Mouse (Mus musculus) CH12.LX (cell line): ENCODE results near the gene Dcaf15. TPM values are rescaled to one million over a fixed set of nuclear protein-coding genes. Genes with fewer than 3 reads are reported as not detected.

Experiments used
- DNase-seq: peaks from one replicate; pipeline ENCODE4 v3.0.0-alpha.2; 2013; ENCODE audit errors: extremely low read depth
- H3K27ac ChIP-seq: 2 replicates; pipeline ENCODE4 v1.5.1; 2012; ENCODE audit warnings: low read depth, mild to moderate bottlenecking, control low read depth, moderate library complexity; ENCODE audit not compliant: insufficient read depth
- H3K27me3 ChIP-seq: replicated peaks from 2 replicates; pipeline ENCODE3; 2012; ENCODE audit warnings: inconsistent platforms
- H3K36me3 ChIP-seq, 2 experiments: replicated peaks in 1 of 2; 2 replicates each; pipeline versions ENCODE3 to v1.6.1; 2012; ENCODE audit warnings: inconsistent platforms in 1 of 2, low read length in 1 of 2, mild to moderate bottlenecking in 1 of 2, mixed read lengths in 1 of 2, moderate library complexity in 1 of 2; ENCODE audit not compliant: control insufficient read depth in 1 of 2, insufficient read depth in 1 of 2
- H3K4me1 ChIP-seq, 2 experiments: 2 replicates each; pipeline ENCODE4 v1.6.1; 2012; ENCODE audit warnings: inconsistent platforms in 1 of 2, moderate library complexity in 1 of 2; ENCODE audit not compliant: insufficient read depth in 2 of 2, control insufficient read depth in 1 of 2
- H3K4me2 ChIP-seq: 2 replicates; pipeline ENCODE4 v1.6.1; 2012; ENCODE audit warnings: low read depth, mild to moderate bottlenecking, control low read depth; ENCODE audit not compliant: poor library complexity, insufficient read depth, severe bottlenecking
- H3K4me3 ChIP-seq, 3 experiments: fragments of 150-350 bp in 1 of 3; sonication (generic) in 1 of 3; replicated peaks in 1 of 3; 2 replicates each; pipeline versions ENCODE3 to v1.5.1; 2011 to 2012; ENCODE audit warnings: low read depth in 2 of 3, low read length in 2 of 3, mild to moderate bottlenecking in 2 of 3, moderate library complexity in 2 of 3, control low read depth in 1 of 3, improper control_type of control experiment in 1 of 3, inconsistent platforms in 1 of 3, mixed read lengths in 1 of 3; ENCODE audit not compliant: poor library complexity in 1 of 3
- H3K79me2 ChIP-seq: replicated peaks from 2 replicates; pipeline ENCODE4 v1.6.1; 2012; ENCODE audit warnings: mild to moderate bottlenecking, moderate library complexity; ENCODE audit not compliant: control insufficient read depth, poor library complexity, insufficient read depth, severe bottlenecking; ENCODE audit errors: extremely low read depth
- H3K9ac ChIP-seq: 2 replicates; pipeline ENCODE4 v1.6.1; 2012; ENCODE audit warnings: low read depth, mild to moderate bottlenecking, control low read depth, moderate library complexity; ENCODE audit not compliant: insufficient read depth
- H3K9me3 ChIP-seq: replicated peaks from 2 replicates; pipeline ENCODE3; 2012; ENCODE audit warnings: low read length, inconsistent platforms, mixed read lengths
- CHD1 ChIP-seq: IDR thresholded peaks from 2 replicates; pipeline ENCODE4 v1.6.1; 2012; ENCODE audit warnings: low read depth, low read length, improper control_type of control experiment, inconsistent platforms
- CHD2 ChIP-seq: IDR thresholded peaks from 2 replicates; pipeline ENCODE4 v1.6.1; 2011; ENCODE audit warnings: low read length, improper control_type of control experiment
- ETS1 ChIP-seq: conservative IDR thresholded peaks from 2 replicates; pipeline ENCODE4 v1.6.1; 2012; ENCODE audit warnings: low read depth, mild to moderate bottlenecking, inconsistent platforms, low read length, improper control_type of control experiment, moderate library complexity
- IRF4 ChIP-seq: IDR thresholded peaks from 2 replicates; pipeline ENCODE4 v1.6.1; 2014; ENCODE audit warnings: low read depth, mild to moderate bottlenecking, inconsistent platforms, low read length, improper control_type of control experiment
- JUN ChIP-seq: IDR thresholded peaks from 2 replicates; pipeline ENCODE4 v1.6.1; 2011; ENCODE audit warnings: low read depth, mild to moderate bottlenecking, low read length, improper control_type of control experiment, moderate library complexity; ENCODE audit not compliant: insufficient read depth
- KAT2A ChIP-seq: IDR thresholded peaks from 2 replicates; pipeline ENCODE4 v1.6.1; 2012; ENCODE audit warnings: low read length, improper control_type of control experiment, inconsistent platforms; ENCODE audit not compliant: insufficient replicate concordance
- MAX ChIP-seq: IDR thresholded peaks from 2 replicates; pipeline ENCODE4 v1.6.1; 2011; ENCODE audit warnings: low read length, improper control_type of control experiment
- MAZ ChIP-seq: IDR thresholded peaks from 2 replicates; pipeline ENCODE4 v1.6.1; 2012; ENCODE audit warnings: low read depth, mild to moderate bottlenecking, inconsistent platforms, low read length, improper control_type of control experiment, moderate library complexity
- MEF2A ChIP-seq: IDR thresholded peaks from 2 replicates; pipeline ENCODE4 v1.6.1; 2014; ENCODE audit warnings: low read depth, mild to moderate bottlenecking, inconsistent platforms, low read length, improper control_type of control experiment, borderline replicate concordance
- MYC ChIP-seq: IDR thresholded peaks from 2 replicates; pipeline ENCODE4 v1.6.1; 2011; ENCODE audit warnings: low read depth, mild to moderate bottlenecking, improper control_type of control experiment, low read length
- PAX5 ChIP-seq: IDR thresholded peaks from 2 replicates; pipeline ENCODE4 v1.6.1; 2012; ENCODE audit warnings: low read length, inconsistent platforms, mixed read lengths
- SMC3 ChIP-seq: IDR thresholded peaks from 2 replicates; pipeline ENCODE4 v1.6.1; 2011; ENCODE audit warnings: low read depth, low read length, improper control_type of control experiment
- TBP ChIP-seq: conservative IDR thresholded peaks from 2 replicates; pipeline ENCODE4 v1.6.1; 2011; ENCODE audit warnings: low read depth, low read length, improper control_type of control experiment
- USF2 ChIP-seq: conservative IDR thresholded peaks from 2 replicates; pipeline ENCODE4 v1.6.1; 2011; ENCODE audit warnings: low read depth, low read length, improper control_type of control experiment
- ZKSCAN1 ChIP-seq: IDR thresholded peaks from 2 replicates; pipeline ENCODE4 v1.6.1; 2012; ENCODE audit warnings: low read depth, inconsistent platforms, low read length, improper control_type of control experiment, borderline replicate concordance
- ZMIZ1 ChIP-seq: IDR thresholded peaks from 2 replicates; pipeline ENCODE4 v1.6.1; 2012; ENCODE audit warnings: low read depth, mild to moderate bottlenecking, inconsistent platforms, low read length, improper control_type of control experiment
- dilution Hi-C: fragments of 300-500 bp; cut with MboI; formaldehyde crosslinking; loops from 2 replicates; pipeline ENCODE4 v1.14.3; 2020; ENCODE audit warnings: low sequenced_read_pairs; ENCODE audit not compliant: extremely low pct_unique_long_range_greater_than_20kb, extremely low pct_ligation_motif_present
- in situ Hi-C: fragments of 300-500 bp; cut with MboI; formaldehyde crosslinking; loops from 3 replicates; pipeline ENCODE4 v1.14.3; 2019; ENCODE audit warnings: low sequenced_read_pairs, low pct_ligation_motif_present, low pct_unique_long_range_greater_than_20kb, mixed read lengths
- polyA plus RNA-seq: library from polyadenylated mRNA; unstranded; fragments of >175 nt; gene quantifications from 2 replicates; pipeline ENCODE4 v1.2.1, GENCODE M21; 2012; ENCODE audit warnings: low read depth; ENCODE audit not compliant: insufficient read length
- total RNA-seq, 2 experiments: library from RNA; depleted of rRNA; stranded (reverse); fragments of 300-350 nt in 1 of 2; fragments of >200 nt in 1 of 2; gene quantifications; 2 replicates each; pipeline ENCODE4 v1.2.3; 2012 to 2014

Gene Dcaf15
- total and polyA plus RNA-seq, 3 experiments = 39.3 to 50.7 (median 47.9) TPM

DNA sequence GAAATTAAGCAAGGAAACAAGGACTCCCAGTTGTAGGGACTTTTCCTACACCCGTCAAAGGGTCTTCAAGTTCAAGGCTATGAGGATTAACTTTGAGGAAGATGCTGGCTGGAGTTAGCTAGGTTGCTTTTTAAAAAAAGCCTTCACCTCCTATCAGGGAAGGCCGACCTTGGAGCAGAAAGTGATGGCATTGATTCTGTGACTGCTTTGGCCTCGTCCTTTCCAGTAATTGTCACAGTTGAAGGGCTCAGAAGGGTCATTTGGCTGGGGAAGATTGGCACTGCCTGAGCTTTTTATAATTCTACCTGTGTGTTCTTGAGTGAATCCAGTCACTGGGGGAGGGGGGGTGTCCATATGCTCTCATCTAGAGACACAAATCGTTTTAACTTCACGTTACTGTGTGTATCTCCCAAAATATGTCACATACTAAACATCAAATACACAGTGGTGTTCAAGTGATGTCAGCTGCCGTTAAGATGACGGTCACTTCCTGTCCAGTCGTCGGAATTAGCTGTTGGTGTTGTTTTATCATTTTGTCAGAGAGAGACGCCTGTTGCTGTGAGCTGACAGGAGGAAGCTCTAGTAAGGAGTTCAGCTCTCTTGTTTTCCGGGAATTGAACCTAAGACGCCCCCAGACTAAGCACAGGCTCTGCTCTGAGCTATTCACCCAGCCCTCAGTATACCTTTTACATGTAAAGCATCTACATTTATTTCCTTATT lies 36.1 kb downstream of the Dcaf15 start:
- dilution Hi-C loops = no loop called here
- H3K9ac ChIP-seq = no peak overlapping the region
- no peaks in the 10 kb centered on the region for H3K27me3 ChIP-seq
- in situ Hi-C loops = no loop called here
- peaks cover 0 to 26% of the 10 kb centered on the region in 2 experiments for H3K36me3 ChIP-seq
- H3K79me2 ChIP-seq = peaks cover 14% of the 10 kb centered on the region; the same call in 1 of the 2 replicates
- no peak for TF ChIP-seq IRF4
- no peak for TF ChIP-seq MYC
- TF ChIP-seq CHD1 = no peak
- TF ChIP-seq USF2 = no peak
- TF ChIP-seq MAZ = no peak
- TF ChIP-seq TBP = no peak
- TF ChIP-seq MAX = no peak
- TF ChIP-seq PAX5 = no peak
- H3K9me3 ChIP-seq = no peaks in the 10 kb centered on the region
- H3K27ac ChIP-seq = no peak overlapping the region
- peak overlapping the region; percentile 81 for H3K4me2 ChIP-seq
- H3K4me1 ChIP-seq = peaks cover 23 to 64% of the 10 kb centered on the region in 2 experiments
- no peak overlapping the region for H3K4me3 ChIP-seq
- DNase-seq = no peak

DNA sequence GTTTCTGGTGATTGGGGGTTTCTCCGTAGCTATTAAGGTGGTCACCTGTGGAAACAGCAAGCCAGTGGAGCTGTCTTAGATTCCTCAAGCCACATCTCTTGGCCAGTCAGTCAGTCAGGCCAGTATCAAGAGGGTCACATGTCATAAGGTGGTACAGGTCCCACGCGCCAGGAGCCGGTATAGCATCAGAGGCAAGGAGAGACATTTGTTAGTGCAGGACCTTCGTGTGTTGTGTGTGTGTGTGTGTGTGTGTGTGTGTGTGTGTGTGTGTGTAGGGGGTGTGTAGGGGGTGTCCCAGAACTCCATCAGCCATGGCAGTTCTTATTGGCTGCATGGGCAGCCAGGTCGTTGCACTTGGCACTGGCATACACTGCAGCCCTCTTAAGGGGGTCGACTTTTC lies 36.7 kb downstream of the Dcaf15 start:
- H3K79me2 ChIP-seq = peaks cover 14% of the 10 kb centered on the region; the same call in 1 of the 2 replicates
- H3K4me1 ChIP-seq = peaks cover 25 to 66% of the 10 kb centered on the region in 2 experiments
- TF ChIP-seq ZMIZ1 (no peak), ETS1 (no peak), IRF4 (no peak), KAT2A (no peak), MEF2A (no peak), ZKSCAN1 (no peak), JUN (no peak), CHD1 (no peak), SMC3 (no peak), CHD2 (no peak)
- DNase-seq = no peak
- H3K9ac ChIP-seq = peak overlapping the region; percentile 43; the same call in 1 of the 2 replicates
- H3K4me2 ChIP-seq = peak overlapping the region; percentile 81
- no peak overlapping the region for H3K27ac ChIP-seq
- dilution Hi-C loops = no loop called here
- H3K36me3 ChIP-seq = peaks cover 0 to 22% of the 10 kb centered on the region in 2 experiments
- in situ Hi-C loops = no loop called here
- H3K27me3 ChIP-seq = no peaks in the 10 kb centered on the region
- peak overlapping the region in 2 of 3 experiments; percentile 61 to 70 for H3K4me3 ChIP-seq
- H3K9me3 ChIP-seq = no peaks in the 10 kb centered on the region
